Mouse (Mus musculus) cerebral cortex, adult 2 months (tissue): ENCODE measurements around the gene Elf2.

Source experiments
- WGBS: fragments of 180-500 bp; shearing (Covaris S2); methylation state at CpG from one replicate; pipeline ENCODE4 v1.1.7; 2018; 5-methylcytosine and 5-hydroxymethylcytosine counted together

The Elf2 gene

GRCm38 (mm10) chr3:51330086-51330485 lies 10.4 kb downstream of the Elf2 start:
- 79% methylated on average over 14 of the region's 14 CpGs for WGBS

- 78% methylated on average over 12 of the region's 12 CpGs for WGBS
These were observed 11.9 kb downstream of the Elf2 start for GRCm38 (mm10) chr3:51328546-51328945.

GRCm38 (mm10) chr3:51327817-51328216 lies 12.6 kb downstream of the Elf2 start:
- WGBS = 64% methylated on average over 5 of the region's 5 CpGs

- 73% methylated on average over 5 of the region's 5 CpGs for WGBS
These were observed 13.1 kb downstream of the Elf2 start for GRCm38 (mm10) chr3:51327429-51327797.

- WGBS = 49% methylated on average over 3 of the region's 3 CpGs
These were observed 13.6 kb downstream of the Elf2 start for GRCm38 (mm10) chr3:51326664-51327428.

- 90% methylated on average over 1 of the region's 1 CpGs for WGBS
These were observed 15.0 kb downstream of the Elf2 start for GRCm38 (mm10) chr3:51325475-51325874.

- 96% methylated on average over 14 of the region's 14 CpGs for WGBS
These were observed 17.5 kb downstream of the Elf2 start for GRCm38 (mm10) chr3:51323006-51323405.

GRCm38 (mm10) chr3:51322326-51322725 lies 18.1 kb downstream of the Elf2 start:
- WGBS = 84% methylated on average over 7 of the region's 7 CpGs

GRCm38 (mm10) chr3:51321141-51321540 lies 19.3 kb downstream of the Elf2 start:
- 93% methylated on average over 5 of the region's 5 CpGs for WGBS

GRCm38 (mm10) chr3:51318053-51318452 lies 22.4 kb downstream of the Elf2 start:
- WGBS = 92% methylated on average over 3 of the region's 3 CpGs

GRCm38 (mm10) chr3:51316876-51317275 lies 23.6 kb downstream of the Elf2 start:
- 90% methylated on average over 10 of the region's 10 CpGs for WGBS

GRCm38 (mm10) chr3:51311638-51312037 lies 28.8 kb downstream of the Elf2 start:
- WGBS = 73% methylated on average over 9 of the region's 9 CpGs

GRCm38 (mm10) chr3:51310098-51310497 lies 30.4 kb downstream of the Elf2 start:
- WGBS = 60% methylated on average over 7 of the region's 7 CpGs

GRCm38 (mm10) chr3:51306621-51307020 lies 33.8 kb downstream of the Elf2 start:
- 85% methylated on average over 2 of the region's 2 CpGs for WGBS

- 85% methylated on average over 8 of the region's 8 CpGs for WGBS
These were observed 34.5 kb downstream of the Elf2 start for GRCm38 (mm10) chr3:51305961-51306360.

GRCm38 (mm10) chr3:51302971-51303476 lies 37.4 kb downstream of the Elf2 start:
- 85% methylated on average over 3 of the region's 3 CpGs for WGBS

- 75% methylated on average over 6 of the region's 6 CpGs for WGBS
These were observed 38.9 kb downstream of the Elf2 start for GRCm38 (mm10) chr3:51301583-51301982.

GRCm38 (mm10) chr3:51296790-51297189 lies 43.7 kb downstream of the Elf2 start:
- WGBS = 64% methylated on average over 1 of the region's 1 CpGs

GRCm38 (mm10) chr3:51295225-51295624 lies 45.2 kb downstream of the Elf2 start:
- WGBS = 39% methylated on average over 2 of the region's 2 CpGs

- 70% methylated on average over 2 of the region's 2 CpGs for WGBS
These were observed 46.2 kb downstream of the Elf2 start for GRCm38 (mm10) chr3:51294251-51294650.

- WGBS = 39% methylated on average over 11 of the region's 11 CpGs
These were observed 51.3 kb downstream of the Elf2 start for GRCm38 (mm10) chr3:51288880-51289821.

- WGBS = 71% methylated on average over 1 of the region's 1 CpGs
These were observed 56.1 kb downstream of the Elf2 start for GRCm38 (mm10) chr3:51284375-51284774.
